Mouse (Mus musculus): Measurements from ENCODE around the gene Camk1. TPM values are rescaled to one million over a fixed set of nuclear protein-coding genes. Genes with fewer than 3 reads are reported as not detected.
A peak's percentile ranks its signal among the peaks of the same experiment; 100 is the strongest.

Gene Camk1
- total RNA-seq (2015) (10.2 and 15.2 TPM in 2 replicates), total RNA-seq (2017) (16.6 and 24.3 TPM in 2 replicates)

GRCm38 (mm10) chr6:113343177-113344092 lies at the start of gene Camk1:
Camk1 (minus strand) TSS chr6:113343984.
- ATAC-seq (replicated peaks; ENCODE audit: poor library complexity): peak; percentile 85

- ATAC-seq (replicated peaks; ENCODE audit: poor library complexity): peak; percentile 62
Observed at GRCm38 (mm10) chr6:113392387-113393071, 48.7 kb upstream of the Camk1 start.

GRCm38 (mm10) chr6:113392015-113392386 lies 48.2 kb upstream of the Camk1 start:
- peak; percentile 19; the same call in 1 of the 2 replicates for ATAC-seq (replicated peaks; ENCODE audit: poor library complexity)

- no peak for ATAC-seq (replicated peaks; ENCODE audit: poor library complexity)
Observed at GRCm38 (mm10) chr6:113390715-113391114, 46.9 kb upstream of the Camk1 start.

- no peak for ATAC-seq (replicated peaks; ENCODE audit: poor library complexity)
Observed at GRCm38 (mm10) chr6:113388960-113389359, 45.2 kb upstream of the Camk1 start, which contains the start of gene Ttll3. Ttll3 (plus strand) TSS chr6:113389260.

GRCm38 (mm10) chr6:113386025-113386424 lies 42.2 kb upstream of the Camk1 start:
- ATAC-seq (replicated peaks; ENCODE audit: poor library complexity): no peak

- ATAC-seq (replicated peaks; ENCODE audit: poor library complexity): no peak
Observed at GRCm38 (mm10) chr6:113385160-113385714, 41.5 kb upstream of the Camk1 start.

- ATAC-seq (replicated peaks; ENCODE audit: poor library complexity): no peak
Observed at GRCm38 (mm10) chr6:113384351-113384927, 40.7 kb upstream of the Camk1 start.

GRCm38 (mm10) chr6:113380480-113380879 lies 36.7 kb upstream of the Camk1 start:
- ATAC-seq (replicated peaks; ENCODE audit: poor library complexity): no peak

- peak; percentile 21; the same call in 1 of the 2 replicates for ATAC-seq (replicated peaks; ENCODE audit: poor library complexity)
Observed at GRCm38 (mm10) chr6:113379246-113379645, 35.5 kb upstream of the Camk1 start.

- ATAC-seq (replicated peaks; ENCODE audit: poor library complexity): peak; percentile 72
Observed at GRCm38 (mm10) chr6:113377496-113378385, 34.0 kb upstream of the Camk1 start, which contains the start of the genes Tada3 and Arpc4. Tada3 (minus strand) TSS chr6:113377883. Arpc4 (plus strand) TSS chr6:113378115.

- ATAC-seq (replicated peaks; ENCODE audit: poor library complexity): no peak
Observed at GRCm38 (mm10) chr6:113377172-113377495, 33.4 kb upstream of the Camk1 start.

- ATAC-seq (replicated peaks; ENCODE audit: poor library complexity): peak; percentile 17
Observed at GRCm38 (mm10) chr6:113373491-113373890, 29.7 kb upstream of the Camk1 start.

GRCm38 (mm10) chr6:113370194-113370929 lies 26.6 kb upstream of the Camk1 start:
- ATAC-seq (replicated peaks; ENCODE audit: poor library complexity): no peak

- ATAC-seq (replicated peaks; ENCODE audit: poor library complexity): no peak
Observed at GRCm38 (mm10) chr6:113368577-113368976, 24.8 kb upstream of the Camk1 start.

GRCm38 (mm10) chr6:113368124-113368523 lies 24.3 kb upstream of the Camk1 start:
- ATAC-seq (replicated peaks; ENCODE audit: poor library complexity): no peak

- ATAC-seq (replicated peaks; ENCODE audit: poor library complexity): no peak
Observed at GRCm38 (mm10) chr6:113367574-113367973, 23.8 kb upstream of the Camk1 start.

GRCm38 (mm10) chr6:113366639-113367038 lies 22.9 kb upstream of the Camk1 start:
- ATAC-seq (replicated peaks; ENCODE audit: poor library complexity): no peak

- no peak for ATAC-seq (replicated peaks; ENCODE audit: poor library complexity)
Observed at GRCm38 (mm10) chr6:113364518-113365135, 20.8 kb upstream of the Camk1 start.
